Mouse (Mus musculus) thymus, adult 2 months (tissue): ENCODE measurements around the gene Csf2rb.

Source experiments
- CTCF ChIP-seq: fragments of 200-500 bp; IDR thresholded peaks from 2 replicates; pipeline ENCODE4 v1.5.1; 2012; ENCODE audit warnings: mild to moderate bottlenecking, control low read depth, low read length, moderate library complexity, borderline replicate concordance; ENCODE audit not compliant: control insufficient read depth, poor library complexity, insufficient read depth; ENCODE audit errors: extremely low read depth
- POLR2A ChIP-seq: fragments of 200-500 bp; IDR thresholded peaks from 2 replicates; pipeline ENCODE4 v1.6.1; 2012; ENCODE audit warnings: mild to moderate bottlenecking, low read length, control low read depth, moderate library complexity; ENCODE audit not compliant: control insufficient read depth, poor library complexity, insufficient read depth; ENCODE audit errors: extremely low read depth

- TF ChIP-seq CTCF = no peak
- TF ChIP-seq POLR2A = no peak
These were observed 48.7 kb downstream of the Csf2rb start for GRCm38 (mm10) chr15:78374204-78374603.
